Mouse (Mus musculus) activated CD4-positive, CD25-positive, alpha-beta regulatory T cell, adult 4 months (primary cell): Measurements from ENCODE around the gene Chid1. TPM values are rescaled to one million over a fixed set of nuclear protein-coding genes. Genes with fewer than 3 reads are reported as not detected.

ENCODE experiments used
- ATAC-seq: one replicate; pipeline ENCODE4 v1.8.0; 2017
- polyA plus RNA-seq, 2 experiments: library from polyadenylated mRNA; unstranded; fragments of 100-300 nt; shearing (Covaris generic); gene quantifications; one replicate each; pipeline ENCODE4 v1.2.1; 2017

Chid1 gene
- polyA plus RNA-seq, 2 experiments from 2014 or later = 14.2 to 14.4 TPM

GRCm38 (mm10) chr7:141558329-141558776, 18.7 kb upstream of the Chid1 start:
- no peak for ATAC-seq

DNA sequence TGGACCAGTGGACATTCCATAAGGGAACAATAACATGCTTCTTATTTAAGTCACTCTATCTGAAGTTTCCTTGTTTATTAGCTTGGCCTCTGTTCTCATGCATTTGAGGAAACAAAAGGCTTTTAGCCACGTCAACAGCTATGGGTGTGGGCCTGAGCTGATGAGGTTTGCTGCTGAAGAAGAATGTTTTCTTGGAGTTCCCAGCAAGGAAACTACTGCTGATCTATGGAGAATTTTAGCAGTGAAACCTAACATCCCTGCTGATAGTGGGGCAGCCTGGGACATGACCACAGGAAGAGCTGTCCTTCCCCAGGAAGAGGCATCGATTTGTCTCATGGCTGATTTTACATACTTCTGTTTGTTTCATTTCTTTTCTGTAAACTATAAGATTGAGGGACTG, 10.8 kb upstream of the Chid1 start:
- no peak for ATAC-seq

- no peak for ATAC-seq
Observed at GRCm38 (mm10) chr7:141549432-141550061, 9.9 kb upstream of the Chid1 start.

DNA sequence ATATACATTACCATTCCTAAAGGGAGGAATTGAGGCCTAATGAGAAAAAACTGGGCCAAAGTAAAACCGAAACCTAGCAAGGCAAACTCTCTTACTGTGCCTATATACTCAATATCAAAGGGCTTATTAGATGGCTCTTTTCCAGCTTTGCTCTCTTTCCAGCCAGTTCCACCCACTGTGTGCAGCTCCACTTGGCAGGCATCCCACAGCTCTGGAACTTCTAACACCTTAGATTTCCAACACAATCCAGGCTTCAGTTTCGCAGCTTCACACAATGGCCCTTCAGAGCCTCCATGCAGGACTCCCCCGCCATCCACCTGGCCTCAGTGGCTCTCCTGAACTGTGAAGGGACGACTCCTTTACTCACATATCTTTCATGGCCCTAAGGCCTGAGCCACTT, 5.0 kb upstream of the Chid1 start:
- no peak for ATAC-seq

DNA sequence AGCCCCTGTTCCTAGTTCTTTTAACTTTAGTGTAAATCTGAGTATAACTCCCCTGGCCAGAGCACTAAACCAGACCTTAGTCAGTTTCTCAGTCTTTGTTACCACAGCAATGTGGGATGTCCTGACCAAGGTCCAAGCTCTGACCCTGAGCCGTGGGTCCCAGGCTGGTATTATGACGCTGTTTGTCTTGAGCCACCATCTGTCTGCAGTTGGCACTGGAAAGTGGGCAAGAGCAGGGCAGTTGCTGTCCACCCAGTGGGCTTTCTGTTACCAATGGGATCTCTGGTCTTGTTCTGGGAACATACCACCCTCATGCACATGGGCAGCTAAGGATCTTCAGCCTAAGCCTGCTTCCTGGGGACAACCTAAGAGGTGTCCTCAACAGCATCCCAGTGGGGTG, 2.9 kb upstream of the Chid1 start:
- ATAC-seq = no peak

DNA sequence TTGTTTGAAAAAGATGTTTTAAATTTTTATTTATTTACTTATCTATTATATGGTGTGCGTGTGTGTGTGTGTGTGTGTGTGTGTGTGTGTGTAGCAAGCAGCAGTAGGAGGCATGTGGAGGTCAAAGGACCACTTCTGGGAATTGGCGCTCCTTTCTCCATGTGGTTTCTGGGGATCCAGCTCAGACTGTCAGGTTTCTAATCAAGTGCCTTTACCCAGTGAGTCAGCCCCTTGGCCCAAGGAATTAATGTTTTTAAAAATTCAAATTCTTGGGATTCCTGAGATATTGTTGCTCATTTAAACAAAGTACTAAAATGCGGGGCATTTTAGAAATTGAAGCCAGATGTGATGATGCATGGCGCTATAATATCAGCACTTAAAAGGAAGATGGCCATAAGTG, 2.0 kb upstream of the Chid1 start:
- ATAC-seq = no peak

DNA sequence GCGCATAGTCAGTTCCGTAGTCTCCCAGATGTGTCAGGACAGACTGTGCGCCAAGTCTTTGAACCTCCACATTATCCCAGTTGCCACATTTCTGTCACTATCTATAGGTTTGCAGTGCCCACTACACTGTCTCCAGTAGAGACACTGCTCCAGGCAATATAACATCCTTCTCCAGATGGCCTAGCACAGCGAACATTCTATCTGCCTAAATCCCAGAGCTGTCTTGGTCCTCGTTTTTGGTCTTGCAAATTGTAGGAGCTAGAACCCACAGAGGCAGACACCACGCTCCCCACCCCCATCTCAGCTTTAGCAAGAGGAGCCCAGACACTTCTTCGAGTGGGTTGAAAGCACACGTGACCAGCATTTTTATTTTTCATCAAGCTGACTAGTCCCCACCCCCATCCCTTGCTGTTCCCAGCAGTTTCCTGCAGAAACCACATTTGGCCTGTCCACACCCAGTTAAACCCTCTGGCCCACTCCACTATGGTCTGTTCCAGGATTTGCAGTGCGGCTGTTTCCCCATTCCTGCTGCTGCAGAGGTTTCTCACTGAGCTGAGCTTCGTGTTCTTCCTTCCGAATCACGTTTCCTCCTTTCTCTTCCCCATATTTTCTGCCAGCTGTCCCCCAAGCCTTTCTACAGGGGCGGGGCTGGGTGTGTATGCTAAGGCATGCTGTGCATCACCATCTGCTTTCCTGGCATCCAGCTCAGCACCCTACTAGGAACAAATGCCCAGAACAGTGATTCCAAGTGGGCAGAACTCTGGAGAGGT, 840 bp upstream of the Chid1 start:
- no peak for ATAC-seq

GRCm38 (mm10) chr7:141538852-141539555, 653 bp downstream of the Chid1 start:
- ATAC-seq = peak; percentile 30

DNA sequence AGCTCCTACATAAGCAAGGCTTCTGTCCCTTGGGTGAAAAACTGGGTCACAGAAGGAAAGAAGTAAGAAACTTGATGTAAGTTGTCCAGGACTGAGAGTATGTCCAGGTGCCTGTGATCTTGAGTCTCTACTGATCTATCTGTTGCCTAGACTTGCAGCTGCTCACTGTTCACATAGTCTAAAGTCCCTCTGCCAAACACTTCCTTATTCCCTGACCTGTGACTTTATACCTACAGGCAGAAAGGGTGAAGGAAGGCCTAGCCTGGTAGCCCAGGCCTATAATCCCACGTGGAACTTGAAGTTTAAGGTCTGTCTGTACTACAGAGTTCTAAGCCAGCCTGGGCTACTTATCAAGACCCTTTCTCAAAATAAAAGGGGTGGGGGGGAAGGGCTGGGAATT, 4.1 kb downstream of the Chid1 start:
- no peak for ATAC-seq

DNA sequence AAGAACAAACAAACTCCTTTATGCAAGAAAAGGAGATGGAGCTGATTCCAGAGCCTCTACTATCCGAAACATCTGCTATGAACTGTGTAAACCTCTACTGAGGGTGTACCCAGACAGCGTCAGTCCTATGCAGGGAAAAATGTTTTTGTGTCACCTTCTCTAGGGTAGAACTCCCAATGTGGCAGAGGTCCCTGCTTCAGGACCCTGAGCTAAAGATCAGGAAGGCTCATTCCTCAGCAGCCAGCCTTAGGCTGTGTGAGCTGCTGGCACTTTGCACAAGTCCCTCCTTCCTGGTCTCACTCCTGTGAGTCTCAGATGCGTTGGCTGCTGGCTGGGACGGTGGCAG, 14.1 kb downstream of the Chid1 start:
- ATAC-seq = peak; percentile 19

DNA sequence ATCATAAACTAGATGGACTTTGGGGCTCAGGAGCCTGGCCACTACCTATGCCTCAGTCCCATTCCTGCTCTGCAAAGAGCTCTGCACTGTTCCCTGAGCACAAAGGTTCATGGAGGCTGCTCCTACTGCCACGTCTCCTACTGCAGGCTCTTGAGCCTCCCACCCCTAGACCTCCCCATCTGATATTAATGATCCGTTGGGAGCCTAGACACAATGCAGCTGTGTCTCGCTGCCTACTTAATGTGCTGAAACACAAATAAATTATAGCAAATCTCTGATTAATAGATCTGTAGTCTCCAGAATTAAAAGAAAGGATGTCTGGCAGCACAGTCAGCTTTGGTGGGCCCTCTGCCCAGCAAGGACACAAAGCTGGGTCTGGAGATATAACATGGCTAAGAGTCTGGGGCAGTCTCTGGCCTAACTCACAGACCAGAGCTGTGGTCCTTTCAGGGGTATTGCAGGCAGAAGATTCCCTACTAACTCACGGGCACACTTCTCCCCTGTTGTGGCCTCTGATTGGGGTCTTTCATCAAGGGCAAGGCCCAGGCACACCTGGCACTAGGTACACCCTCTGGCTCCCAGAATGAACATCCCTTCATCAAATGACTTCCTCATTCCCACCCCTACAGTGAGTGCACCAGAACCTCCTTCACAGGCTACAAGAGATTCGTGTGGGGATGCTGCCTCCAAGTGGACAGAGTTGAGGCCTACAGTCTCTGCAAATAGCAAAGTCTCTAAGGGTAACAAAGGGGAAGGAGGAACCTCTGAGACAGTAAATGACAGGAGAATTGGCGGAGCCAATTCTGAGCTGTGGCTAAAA, 14.7 kb downstream of the Chid1 start:
- peak; percentile 68 for ATAC-seq

DNA sequence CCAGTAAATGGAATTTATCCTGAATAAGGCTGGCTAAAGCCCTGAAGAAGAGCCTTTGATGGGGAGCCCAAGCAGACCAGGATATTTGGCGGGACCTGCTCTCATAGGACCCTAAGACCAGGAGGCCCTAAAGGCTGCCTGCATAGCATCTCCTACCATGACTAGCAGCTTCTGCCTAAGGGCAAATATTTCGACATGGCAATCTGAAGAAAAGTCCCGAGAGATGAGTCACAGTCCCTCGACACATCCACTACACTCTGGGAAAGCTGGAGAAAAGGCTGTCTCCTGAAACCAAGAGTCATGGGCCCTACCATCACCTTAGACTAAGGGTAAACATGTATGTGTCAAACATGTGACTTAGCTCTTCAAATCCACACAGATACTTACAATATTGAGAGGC, 15.4 kb downstream of the Chid1 start:
- ATAC-seq = no peak

DNA sequence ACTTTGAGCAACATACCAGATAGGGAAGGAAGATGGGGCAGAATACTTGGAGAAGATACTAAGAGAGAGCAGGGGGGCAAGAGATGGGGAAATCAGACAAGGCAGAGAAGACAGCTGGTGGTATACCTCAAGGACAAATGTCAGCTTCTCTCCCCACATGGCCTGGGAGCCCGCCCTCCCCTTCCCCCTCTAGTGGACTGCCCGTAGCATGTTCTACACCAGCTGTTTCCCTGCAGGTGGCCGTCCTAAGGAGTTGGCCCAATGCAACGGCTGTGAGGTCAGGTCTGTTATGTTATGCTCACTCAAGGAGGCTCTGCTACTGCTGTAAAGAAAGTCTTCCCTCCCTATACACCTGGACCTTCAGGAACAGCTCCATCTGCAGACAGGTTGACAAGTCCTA, 16.6 kb downstream of the Chid1 start:
- no peak for ATAC-seq

DNA sequence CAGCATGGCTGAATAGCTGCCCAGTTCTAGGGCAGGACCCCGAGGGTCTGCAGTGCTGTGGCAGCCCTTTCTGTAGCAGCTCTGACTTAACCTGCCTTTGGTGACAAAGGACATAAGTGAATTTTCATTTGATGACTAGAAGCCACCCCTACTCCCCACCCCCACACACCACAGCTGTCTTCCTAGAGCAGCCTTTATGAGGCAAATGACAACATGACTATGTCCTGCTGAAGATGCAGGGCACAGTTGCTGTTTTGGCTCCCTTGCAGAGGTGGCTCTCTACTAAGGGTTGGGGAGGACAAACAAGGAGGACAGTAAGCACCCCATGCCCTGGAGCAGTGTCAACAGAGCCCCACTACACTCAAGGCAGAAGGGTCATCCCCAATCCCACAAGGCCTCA, 19.9 kb downstream of the Chid1 start:
- ATAC-seq = no peak

GRCm38 (mm10) chr7:141518926-141519325, 20.7 kb downstream of the Chid1 start:
- ATAC-seq = no peak

GRCm38 (mm10) chr7:141518296-141518695, 21.4 kb downstream of the Chid1 start:
- ATAC-seq = no peak

DNA sequence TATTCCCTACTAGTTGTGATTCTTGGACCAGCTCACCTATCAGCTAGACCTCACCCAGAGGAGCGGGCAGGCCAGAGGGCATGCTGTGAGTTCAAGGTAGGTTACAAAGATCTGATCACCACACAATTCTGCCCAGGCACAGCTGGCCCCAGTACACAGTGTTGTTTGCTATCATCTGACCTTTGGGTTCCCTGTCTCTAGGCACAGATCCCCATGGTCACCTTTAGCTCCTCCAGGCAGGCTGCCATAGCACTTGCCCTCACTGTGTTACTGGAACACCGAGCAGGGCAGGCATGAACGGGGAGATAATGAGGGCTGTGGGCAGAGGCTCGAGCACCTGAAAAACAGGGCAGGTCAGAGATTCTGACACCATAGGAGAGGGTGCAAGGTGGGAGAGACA, 22.0 kb downstream of the Chid1 start:
- ATAC-seq = no peak

- no peak for ATAC-seq
Observed at GRCm38 (mm10) chr7:141510681-141511191, 28.9 kb downstream of the Chid1 start.

DNA sequence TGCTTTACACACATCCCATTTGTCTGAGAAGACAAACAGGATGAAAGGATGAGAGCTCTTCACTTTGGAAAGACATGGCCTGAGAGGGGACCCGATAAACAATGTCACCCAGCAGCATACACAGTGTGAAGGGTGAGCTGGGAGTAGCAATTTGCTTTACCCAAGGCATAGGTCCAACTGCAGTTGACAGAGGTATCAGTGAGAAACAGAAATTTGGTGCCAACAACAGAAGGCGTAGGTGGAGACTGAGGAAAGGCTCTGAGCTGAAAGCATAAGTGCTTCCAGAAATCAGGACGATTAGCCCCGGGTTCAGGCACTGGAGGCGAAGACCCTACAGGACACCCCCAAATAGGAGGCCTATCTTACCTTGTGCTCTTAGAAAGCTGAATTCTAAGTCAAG, 29.5 kb downstream of the Chid1 start:
- no peak for ATAC-seq

- ATAC-seq = no peak
Observed at GRCm38 (mm10) chr7:141508160-141508559, 31.5 kb downstream of the Chid1 start.

- ATAC-seq = no peak
Observed at GRCm38 (mm10) chr7:141506278-141506677, 33.4 kb downstream of the Chid1 start.

GRCm38 (mm10) chr7:141502556-141502905, 37.1 kb downstream of the Chid1 start:
- no peak for ATAC-seq
